Mouse (Mus musculus) right cerebral cortex, adult 2 months (tissue): ENCODE measurements around the gene Vmn2r77.
"Not testable (repeated sequence)": the region's sequence is repeated elsewhere in the genome, so short reads cannot be mapped to it uniquely, and the experiment has no call there.

ENCODE experiments used
- DNase-seq, 2 experiments: peaks; one replicate each; pipeline ENCODE4 v3.0.0; 2021 to 2022; ENCODE audit warnings: low spot score in 2 of 2

Vmn2r77 gene

GRCm38 (mm10) chr7:86794727-86795126, at the start of gene Vmn2r77:
Vmn2r77 (plus strand) TSS chr7:86795027.
- no peak for DNase-seq

DNA sequence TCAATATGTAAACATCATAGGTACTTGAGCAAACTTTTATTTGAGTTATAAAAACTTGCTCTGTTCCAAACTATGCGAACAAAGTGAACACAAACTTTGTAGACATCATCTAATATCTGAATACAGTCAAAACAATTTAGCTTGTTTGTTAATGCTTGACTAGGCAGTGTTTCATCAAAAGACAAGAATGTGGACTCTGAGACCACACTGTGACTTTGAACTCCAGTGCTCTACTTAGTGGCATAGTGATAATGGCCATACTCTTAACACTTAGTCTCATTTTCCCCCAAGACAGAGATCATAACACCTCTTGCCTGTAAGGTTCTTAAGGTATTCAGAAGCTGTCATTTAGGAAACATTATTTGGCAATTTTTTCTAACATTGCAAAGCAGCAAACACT, 34.1 kb upstream of the Vmn2r77 start:
- DNase-seq = no peak

GRCm38 (mm10) chr7:86764628-86765027, 30.2 kb upstream of the Vmn2r77 start:
- no peak for DNase-seq

GRCm38 (mm10) chr7:86771621-86772020, 23.2 kb upstream of the Vmn2r77 start:
- DNase-seq = no peak

GRCm38 (mm10) chr7:86775617-86776325, 19.1 kb upstream of the Vmn2r77 start, which contains the start of gene Folh1:
Folh1 (minus strand) TSS chr7:86775943.
- peak; percentile 6 to 21 for DNase-seq

GRCm38 (mm10) chr7:86815241-86815640, 20.4 kb downstream of the Vmn2r77 start:
- not testable (repeated sequence) for DNase-seq

- DNase-seq = not testable (repeated sequence)
Measured at GRCm38 (mm10) chr7:86815716-86816115, 20.9 kb downstream of the Vmn2r77 start.

DNA sequence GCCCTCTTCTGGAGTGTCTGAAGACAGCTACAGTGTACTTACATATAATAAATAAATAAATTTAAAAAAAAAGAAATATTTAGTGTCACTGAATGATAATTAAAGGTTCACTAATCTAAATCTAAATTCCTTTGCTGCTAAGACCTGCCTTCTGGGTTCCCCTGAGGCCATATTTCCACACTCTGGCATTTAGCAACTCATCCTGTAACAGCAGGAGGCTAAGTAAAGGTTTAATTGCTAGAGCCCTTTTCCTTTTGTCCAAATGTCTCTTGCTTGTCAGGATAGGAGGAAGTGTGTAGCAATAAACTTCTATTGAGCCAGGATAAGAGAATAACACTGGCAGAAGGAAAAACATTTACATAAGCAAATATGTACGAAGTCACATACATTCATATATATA, 21.6 kb downstream of the Vmn2r77 start:
- DNase-seq = no peak
